Mouse (Mus musculus) CD4-positive helper T cell, adult 2 months (primary cell): ENCODE measurements around the gene 4930568D16Rik.

Source experiments
- DNase-seq: peaks from one replicate; pipeline ENCODE4 v3.0.0-alpha.2; 2012; ENCODE audit warnings: low read depth, missing footprints, low spot score

Gene 4930568D16Rik

GRCm38 (mm10) chr2:35345984-35346383 lies 21.5 kb downstream of the 4930568D16Rik start:
- DNase-seq, result no peak

GRCm38 (mm10) chr2:35342605-35343004 lies 24.9 kb downstream of the 4930568D16Rik start:
- DNase-seq, result no peak

- no peak for DNase-seq
These were observed 28.8 kb downstream of the 4930568D16Rik start for GRCm38 (mm10) chr2:35338707-35339106.

GRCm38 (mm10) chr2:35338036-35338435 lies 29.5 kb downstream of the 4930568D16Rik start:
- DNase-seq, result no peak

GRCm38 (mm10) chr2:35337419-35337818 lies 30.1 kb downstream of the 4930568D16Rik start:
- DNase-seq, result no peak

- DNase-seq, result peak; percentile 94
These were observed 30.9 kb downstream of the 4930568D16Rik start, which contains the start of gene Stom for GRCm38 (mm10) chr2:35336388-35337280. Gene Stom, minus strand, starts transcription at chr2:35336976.

- DNase-seq, result no peak
These were observed 31.9 kb downstream of the 4930568D16Rik start for GRCm38 (mm10) chr2:35335620-35336019.

GRCm38 (mm10) chr2:35333670-35334069 lies 33.9 kb downstream of the 4930568D16Rik start:
- DNase-seq, result no peak

- DNase-seq, result no peak
These were observed 36.3 kb downstream of the 4930568D16Rik start for GRCm38 (mm10) chr2:35331205-35331604.

GRCm38 (mm10) chr2:35329061-35329460 lies 38.5 kb downstream of the 4930568D16Rik start:
- peak; percentile 52 for DNase-seq

GRCm38 (mm10) chr2:35328064-35328792 lies 39.3 kb downstream of the 4930568D16Rik start:
- no peak for DNase-seq

GRCm38 (mm10) chr2:35327583-35327982 lies 39.9 kb downstream of the 4930568D16Rik start:
- DNase-seq, result no peak

- no peak for DNase-seq
These were observed 40.6 kb downstream of the 4930568D16Rik start for GRCm38 (mm10) chr2:35326931-35327330.

- no peak for DNase-seq
These were observed 41.6 kb downstream of the 4930568D16Rik start for GRCm38 (mm10) chr2:35325930-35326329.

- no peak for DNase-seq
These were observed 44.9 kb downstream of the 4930568D16Rik start for GRCm38 (mm10) chr2:35322404-35323164.

- DNase-seq, result no peak
These were observed 47.1 kb downstream of the 4930568D16Rik start for GRCm38 (mm10) chr2:35320399-35320798.

- no peak for DNase-seq
These were observed 49.1 kb downstream of the 4930568D16Rik start for GRCm38 (mm10) chr2:35318405-35318804.

- DNase-seq, result no peak
These were observed 49.9 kb downstream of the 4930568D16Rik start for GRCm38 (mm10) chr2:35317604-35318003.

- no peak for DNase-seq
These were observed 53.2 kb downstream of the 4930568D16Rik start for GRCm38 (mm10) chr2:35314300-35314699.

- no peak for DNase-seq
These were observed 57.5 kb downstream of the 4930568D16Rik start for GRCm38 (mm10) chr2:35309906-35310493.

GRCm38 (mm10) chr2:35308166-35308565 lies 59.4 kb downstream of the 4930568D16Rik start:
- DNase-seq, result no peak
